Mouse (Mus musculus): ENCODE data around the gene Tenm4.

The Tenm4 gene

DNA sequence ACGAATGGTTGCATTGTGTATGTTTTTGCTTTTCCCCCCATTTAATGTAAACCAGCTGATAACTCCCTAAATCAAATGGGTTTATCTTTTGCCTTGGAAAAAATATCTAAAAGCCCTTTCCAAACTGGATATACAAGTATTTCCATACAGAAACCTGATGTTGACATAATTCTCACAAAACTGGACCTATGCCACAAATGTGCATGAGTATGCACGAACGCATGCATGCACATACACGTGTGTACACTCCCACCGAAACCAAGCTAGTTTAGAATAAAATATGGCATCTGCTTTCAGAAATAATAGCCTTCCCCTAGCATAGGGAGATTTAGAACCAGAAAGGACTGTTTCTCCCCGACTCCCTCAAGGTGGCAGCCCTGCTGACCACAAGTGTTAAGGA lies 569.6 kb downstream of the Tenm4 start:
- DNase-seq (ENCODE audit: low spot score) = no peak

DNA sequence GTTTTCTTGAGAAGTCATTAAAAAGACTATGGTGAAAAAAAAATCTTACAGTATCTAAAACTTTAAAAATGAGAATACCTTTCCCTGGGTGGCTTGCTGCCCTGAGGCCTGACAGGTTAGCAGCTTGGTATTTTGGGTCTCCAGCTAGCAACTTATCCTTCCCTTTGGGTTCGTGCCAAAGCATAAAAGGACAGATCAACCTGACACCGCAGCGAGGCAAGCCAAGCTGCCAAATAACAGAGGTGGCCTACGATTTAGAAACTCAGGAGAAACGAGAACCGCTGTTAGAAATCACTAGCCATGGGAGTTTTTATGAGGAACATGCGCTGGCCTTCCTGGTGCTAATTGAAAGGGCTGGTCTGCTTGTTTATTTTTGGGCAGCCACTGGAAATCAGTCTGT lies 571.2 kb downstream of the Tenm4 start:
- no peak for DNase-seq (ENCODE audit: low spot score)

DNA sequence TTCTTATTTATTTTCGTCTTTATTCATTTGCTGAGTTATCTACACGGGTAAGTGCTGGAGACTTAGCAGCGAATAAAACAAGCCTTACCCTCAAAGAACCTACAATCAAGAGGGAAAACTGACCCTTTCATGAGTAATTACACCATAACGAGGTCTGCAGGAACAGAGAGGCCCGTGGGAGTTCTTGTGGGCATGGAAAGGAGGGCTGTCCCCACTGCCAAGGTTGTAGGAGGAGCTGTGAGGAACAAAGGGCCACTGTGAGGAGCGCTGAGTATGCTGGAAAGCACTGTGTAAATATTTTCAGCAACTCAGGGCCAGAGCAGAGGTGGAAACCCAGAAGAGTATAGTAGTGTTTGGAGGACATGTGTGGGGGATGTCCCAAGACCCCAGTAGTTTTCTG lies 574.9 kb downstream of the Tenm4 start:
- DNase-seq (ENCODE audit: low spot score) = no peak

DNA sequence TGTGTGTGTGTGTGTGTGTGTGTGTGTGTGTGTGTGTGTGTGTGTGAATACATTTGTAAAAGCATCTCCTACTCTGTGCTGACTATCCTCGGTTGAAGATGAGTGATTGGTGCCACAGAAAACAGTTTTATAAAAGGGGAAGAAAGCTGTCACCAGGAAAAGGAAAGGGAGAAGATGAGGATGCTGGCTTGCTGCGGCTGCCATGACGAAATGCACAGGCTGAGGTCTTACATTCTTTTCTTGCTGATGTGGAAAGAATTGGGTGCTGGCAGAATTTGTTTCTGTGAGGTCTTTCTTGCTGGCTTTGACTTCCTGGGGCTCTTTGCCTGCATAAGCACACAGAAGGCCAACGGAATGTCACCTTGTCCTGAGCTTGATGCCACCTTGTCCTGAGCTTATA lies 575.7 kb downstream of the Tenm4 start:
- no peak for DNase-seq (ENCODE audit: low spot score)

DNA sequence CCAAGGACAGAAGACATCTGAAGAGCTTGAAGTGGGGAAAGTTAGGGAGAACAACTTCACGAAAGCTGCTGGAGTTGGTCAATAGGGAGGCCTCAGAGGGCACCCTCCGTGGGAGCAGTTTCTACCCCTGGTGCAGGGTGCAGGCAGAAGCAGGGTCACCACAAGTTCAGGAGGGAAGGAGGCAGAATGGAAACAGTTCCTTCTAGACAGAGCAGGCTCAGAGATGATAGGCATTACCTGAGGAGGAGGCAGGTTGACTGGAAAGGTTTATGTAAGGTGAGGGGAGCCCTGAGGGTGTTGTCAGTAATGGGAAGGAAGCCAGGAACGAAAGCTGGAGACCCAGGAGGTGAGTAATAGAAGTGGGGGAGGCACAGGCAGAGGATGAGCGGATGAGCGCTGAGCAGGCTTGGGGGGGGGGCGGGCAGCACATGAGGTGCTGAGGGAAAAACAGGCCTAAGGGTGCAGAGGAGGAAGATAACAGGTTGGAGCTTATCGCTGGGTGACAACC lies 577.5 kb downstream of the Tenm4 start:
- DNase-seq (ENCODE audit: low spot score) = no peak

DNA sequence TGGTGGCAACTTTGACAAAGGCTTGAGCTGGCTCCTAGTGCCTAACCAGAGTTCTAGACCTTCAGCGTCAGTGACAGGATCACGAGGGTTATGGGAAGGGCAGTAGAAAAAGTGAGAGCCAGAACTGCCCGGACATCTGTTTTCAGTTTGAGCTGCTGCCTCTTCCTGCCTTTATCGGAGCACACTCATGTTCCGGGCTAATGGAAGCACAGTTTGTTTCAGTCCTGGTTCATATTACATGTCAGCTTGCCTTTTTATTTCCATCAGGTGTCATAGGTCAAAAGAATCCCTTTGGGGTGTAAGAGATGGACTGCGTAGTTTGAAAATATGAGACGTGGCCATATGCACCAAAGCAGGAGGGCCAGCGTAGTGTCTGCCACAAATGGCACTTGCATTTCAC lies 578.7 kb downstream of the Tenm4 start:
- no peak for DNase-seq (ENCODE audit: low spot score)

DNA sequence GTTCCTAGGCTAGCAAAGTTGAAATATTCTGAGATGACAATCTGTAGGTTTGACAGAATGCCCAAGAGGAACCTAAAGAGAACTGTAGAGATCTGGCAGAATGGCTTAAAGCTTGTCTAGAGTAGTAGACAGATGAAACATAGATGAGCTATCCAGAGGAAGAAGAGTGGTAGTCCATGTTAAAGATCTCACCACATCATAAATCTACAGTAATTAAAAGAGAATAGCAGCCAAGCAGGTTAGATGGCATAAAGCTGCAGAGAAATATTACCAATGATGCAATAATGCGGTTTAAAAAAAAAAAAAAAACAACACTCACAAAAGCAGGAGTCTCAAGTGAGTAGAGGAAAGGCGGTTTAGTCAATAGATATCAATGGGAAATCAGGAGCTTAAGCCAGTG lies 580.2 kb downstream of the Tenm4 start:
- no peak for DNase-seq (ENCODE audit: low spot score)

DNA sequence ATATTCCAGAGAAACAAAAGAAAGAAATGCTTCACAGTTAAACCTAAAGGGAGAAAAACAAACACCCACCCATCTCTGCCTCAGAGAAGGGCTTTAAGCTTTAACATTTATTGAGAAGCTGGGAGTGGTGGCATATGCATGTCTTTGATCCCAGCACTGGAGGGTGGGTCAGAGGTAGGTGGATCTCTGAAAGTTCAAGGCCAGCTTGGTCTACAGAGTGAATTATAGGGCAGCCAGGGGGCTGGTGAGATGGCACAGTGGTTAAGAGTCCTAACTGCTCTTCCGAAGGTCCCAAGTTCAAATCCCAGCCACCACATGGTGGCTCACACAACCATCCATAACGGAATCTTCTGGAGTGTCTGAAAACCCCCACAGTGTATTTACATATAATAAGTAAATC lies 581.7 kb downstream of the Tenm4 start:
- no peak for DNase-seq (ENCODE audit: low spot score)

DNA sequence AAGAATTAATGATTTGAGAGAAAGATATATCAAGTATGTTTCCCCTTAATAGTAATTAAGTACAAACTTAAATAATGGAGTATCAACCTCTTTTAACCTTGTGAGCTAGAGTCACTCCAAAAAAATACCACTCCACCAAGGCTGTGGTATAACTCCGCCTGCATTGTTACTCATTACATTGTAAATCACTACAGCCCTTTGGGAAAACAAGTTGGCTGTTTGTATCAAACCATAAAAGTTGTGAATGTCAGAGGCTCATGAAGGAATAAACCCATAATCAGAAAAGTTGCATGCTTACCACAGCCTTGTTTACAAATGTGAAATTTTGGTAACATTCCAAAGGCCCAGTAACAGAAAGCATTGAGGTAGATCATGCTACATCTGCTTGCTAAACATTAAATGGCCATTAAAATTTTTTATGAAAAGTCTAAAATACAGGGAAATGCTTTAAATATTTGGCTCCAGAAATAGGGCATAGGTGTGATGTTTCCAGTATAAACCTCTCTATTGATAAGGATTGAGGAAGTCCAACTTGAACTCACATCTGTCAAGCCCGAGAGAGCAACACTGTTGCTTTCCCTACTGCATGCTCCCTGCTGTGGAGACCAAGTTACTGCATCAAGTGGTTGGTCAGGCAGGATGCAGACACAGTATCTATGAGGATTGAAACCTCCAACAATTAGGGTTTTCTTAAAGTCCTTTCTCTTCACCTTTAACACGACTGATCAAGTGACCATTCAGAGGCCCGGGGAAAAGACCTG lies 582.5 kb downstream of the Tenm4 start:
- no peak for DNase-seq (ENCODE audit: low spot score)

DNA sequence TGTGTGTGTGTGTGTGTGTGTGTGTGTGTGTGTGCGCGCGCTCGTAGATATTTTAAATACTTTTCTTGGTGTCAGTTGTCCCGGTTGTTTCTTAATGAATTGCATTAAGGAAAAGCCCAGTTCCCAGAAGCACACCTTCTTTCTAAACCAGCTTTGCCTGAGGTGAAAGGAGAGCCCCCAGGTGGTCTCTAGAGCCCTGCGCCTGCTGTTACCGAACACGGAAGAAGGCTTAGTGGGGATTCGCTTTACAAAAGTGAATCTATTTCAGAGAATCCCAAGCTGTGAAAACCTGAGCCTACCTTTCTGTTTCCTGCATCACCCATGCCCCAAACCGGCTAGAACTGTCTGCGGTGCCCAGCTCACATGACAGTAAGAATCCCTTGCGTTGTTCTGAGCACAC lies 583.1 kb downstream of the Tenm4 start:
- DNase-seq (ENCODE audit: low spot score) = peak; percentile 11

DNA sequence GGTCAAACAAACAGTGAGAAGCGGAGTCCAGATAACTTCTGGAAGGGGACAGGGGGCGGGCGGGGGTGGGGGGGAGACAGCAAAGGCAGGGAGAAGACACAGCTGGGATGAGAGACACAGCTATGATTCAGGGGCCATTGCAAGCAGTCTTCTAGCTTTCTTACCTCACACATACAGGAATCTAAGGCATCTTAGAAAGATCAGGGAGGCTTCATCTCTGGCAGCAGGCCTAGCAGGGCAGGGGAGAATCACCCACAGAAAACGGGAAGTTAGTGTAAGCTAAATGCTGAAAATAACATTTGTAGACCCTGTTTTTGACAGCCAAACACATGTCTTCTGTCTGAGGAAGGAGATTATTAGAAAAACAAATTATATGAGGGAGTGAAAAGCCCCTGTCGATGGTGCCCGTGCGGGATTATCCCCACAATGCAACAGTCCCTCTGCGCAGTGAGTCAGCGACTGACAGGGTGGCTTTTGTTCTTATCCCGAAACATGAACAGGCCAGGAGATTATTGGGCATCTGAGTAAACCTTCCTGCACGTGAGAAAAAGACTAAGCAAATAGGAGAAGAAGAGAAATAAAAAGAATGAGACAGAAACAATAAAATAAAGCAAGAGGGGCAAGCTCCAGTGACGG lies 584.5 kb downstream of the Tenm4 start:
- DNase-seq (ENCODE audit: low spot score) = no peak

DNA sequence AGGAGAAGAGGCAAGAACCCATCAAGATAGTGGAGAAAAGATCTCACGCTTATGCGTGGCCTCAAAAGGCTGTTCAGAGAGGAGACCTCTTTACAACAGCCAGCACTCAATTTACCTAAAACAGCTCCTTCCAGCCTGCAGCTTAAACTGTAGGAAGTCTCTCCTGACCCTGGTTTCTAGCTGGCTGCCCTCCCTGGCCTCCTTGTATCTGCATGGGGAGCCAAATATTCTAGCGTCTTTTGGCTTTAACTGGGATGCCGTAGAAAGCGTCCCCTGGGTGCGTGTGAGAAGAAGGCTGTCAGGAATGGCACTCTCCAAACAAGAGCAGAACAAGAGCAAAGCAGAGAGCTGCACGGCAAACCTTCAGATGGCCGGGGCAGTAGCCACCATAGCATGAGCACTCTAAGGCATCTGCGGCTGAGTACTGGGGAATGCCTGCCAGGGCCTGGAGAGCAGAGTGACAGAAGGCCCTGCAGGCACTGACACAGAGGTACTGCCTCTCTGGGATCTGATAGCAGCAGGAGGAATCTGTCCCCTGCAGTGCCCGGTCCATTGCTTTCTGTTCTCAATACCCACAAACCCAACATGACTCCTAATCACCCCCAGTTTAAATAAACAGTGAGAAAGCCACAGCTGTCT lies 585.2 kb downstream of the Tenm4 start:
- no peak for DNase-seq (ENCODE audit: low spot score)

DNA sequence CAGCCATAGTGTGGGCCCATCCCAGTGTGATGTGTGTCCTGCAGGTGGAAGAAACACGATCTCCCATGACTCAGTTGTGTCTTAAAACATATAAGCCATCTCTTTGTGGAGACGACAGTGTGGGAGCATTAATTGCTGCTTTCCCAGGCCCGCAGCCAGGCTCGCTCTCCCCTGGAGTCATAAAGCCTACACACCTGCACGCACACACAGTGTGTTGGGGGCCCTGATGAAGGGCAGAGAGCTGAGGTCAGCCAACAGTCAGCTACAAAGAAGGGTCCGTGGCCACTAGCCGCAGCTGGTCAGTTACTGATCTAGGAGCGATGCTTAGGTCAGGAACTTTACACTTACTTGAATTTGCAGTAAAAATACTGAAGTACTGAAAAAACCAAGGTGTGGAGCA lies 586.0 kb downstream of the Tenm4 start:
- no peak for DNase-seq (ENCODE audit: low spot score)

DNA sequence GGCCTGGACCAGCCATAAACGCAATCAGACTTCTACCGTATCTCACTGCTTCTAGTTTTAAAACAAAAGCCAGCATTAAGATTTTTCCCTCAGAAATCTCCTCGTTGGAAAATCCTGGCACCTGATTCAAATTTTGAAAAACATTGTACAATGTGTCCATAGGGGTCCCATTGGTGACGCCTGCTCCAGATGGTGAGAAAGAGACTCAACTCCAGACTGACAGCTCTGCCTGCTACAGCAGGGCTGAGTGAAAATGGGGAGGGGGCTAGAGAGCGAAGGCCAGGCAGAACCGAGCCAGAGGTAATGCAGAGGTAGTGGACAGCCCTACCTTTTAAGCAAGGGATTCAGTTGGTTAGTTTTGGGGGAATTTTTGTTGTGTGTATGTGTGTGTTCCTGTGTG lies 589.2 kb downstream of the Tenm4 start:
- DNase-seq (ENCODE audit: low spot score) = no peak

DNA sequence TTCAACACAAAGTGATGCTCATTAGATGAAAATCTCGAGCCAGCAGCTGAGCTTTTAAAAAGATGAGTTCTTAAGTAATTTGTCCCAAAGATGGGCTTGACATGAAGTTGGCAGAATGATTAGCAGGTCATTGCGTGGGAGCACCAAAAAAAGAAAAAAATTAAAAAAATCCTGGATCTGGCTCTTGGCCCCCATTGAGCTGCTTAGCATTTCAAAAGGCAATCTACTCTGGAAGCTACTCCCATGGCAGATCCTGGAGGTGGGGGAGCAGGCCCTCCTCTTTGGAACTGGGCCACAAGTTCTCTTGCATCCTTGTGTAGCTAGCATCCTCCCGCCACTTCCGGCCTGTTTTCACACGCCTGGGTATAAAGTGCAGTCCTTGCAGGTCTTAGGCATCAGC lies 590.1 kb downstream of the Tenm4 start:
- DNase-seq (ENCODE audit: low spot score) = no peak

DNA sequence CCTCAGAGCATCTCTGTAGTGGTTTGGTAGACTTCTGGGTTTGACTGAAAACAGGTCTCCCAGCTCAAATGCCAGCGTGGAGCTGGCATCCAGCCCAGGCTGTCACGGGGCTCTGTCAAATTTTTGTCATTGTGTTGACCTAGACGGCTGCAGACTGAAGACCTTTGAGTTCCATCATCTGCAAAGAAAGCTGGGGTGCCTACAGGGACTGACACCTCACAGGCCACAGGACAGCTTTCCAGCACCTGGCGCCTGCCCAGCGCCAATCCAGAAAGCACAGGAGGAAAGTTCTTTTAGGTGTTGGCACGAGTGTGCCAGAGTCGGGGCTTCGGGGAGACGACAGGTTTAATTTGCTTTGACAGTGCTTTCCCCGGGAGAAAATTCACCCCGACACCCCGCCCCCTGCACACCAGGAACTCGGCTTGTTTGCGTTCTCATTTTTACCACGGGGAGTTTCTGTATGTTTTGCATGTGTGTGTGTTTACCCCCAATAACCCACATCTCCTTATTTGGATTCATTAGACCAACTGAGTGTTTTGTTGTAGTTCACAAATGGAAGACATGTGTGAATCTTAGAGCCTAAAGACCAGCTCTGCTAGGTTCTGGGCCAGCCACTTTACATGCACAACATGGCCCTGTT lies 594.4 kb downstream of the Tenm4 start:
- no peak for DNase-seq (ENCODE audit: low spot score)

DNA sequence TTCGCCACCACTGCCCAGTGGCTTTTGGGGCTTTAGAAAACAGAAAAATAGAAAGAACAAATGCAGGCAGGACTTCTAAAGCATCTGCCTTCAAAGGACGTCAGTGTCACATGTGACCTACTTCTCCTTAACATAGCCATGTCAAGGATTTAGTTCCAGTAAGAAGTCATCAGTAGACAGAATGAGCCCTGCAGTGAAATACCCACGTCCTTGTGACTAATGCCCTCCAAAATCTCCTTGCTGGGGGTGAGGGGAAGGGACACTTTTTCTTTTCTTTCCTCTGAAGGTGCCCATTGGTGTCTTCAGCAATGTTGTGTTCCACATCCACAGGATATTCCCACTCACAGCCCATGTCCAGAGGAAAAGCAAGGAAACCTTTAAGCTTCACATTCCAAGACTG lies 596.0 kb downstream of the Tenm4 start:
- no peak for DNase-seq (ENCODE audit: low spot score)

DNA sequence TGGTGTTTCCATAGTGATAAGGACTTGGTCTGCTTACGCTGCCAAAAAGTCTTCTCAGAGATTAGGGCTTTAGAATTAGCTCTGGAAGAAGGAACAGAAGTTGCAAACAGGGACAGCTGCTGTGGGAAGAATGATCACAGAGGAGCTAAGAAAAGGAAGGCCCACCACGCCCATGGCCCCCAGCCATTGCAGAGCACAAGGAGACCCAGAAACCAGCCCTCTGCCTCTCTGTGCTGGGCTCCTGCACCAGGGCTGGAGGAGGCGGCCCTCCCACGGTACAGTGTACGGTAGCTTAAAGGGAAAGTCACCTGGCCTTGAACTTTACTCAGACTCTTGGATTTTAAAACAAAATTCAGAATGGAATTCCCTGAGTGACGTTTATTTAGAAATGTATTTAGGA lies 597.7 kb downstream of the Tenm4 start:
- DNase-seq (ENCODE audit: low spot score) = no peak

DNA sequence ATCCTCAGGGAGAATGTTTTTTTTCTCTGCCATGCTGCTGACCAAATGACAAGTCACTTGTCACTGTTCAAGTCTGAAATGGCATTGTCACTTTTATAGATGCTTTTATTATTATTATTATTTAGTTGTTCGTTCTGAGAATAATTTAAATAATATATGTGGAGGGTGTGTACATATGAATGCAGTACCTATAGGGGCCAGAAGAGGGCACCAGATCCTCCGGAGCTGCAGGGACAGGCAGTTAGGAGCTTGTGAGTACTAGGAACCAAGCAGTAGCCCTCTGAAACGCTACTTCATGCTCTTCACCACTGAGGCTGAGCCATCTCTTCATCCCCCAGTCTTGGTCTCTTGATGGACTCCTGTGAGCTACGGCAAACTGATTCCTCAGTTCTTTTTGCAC lies 598.7 kb downstream of the Tenm4 start:
- DNase-seq (ENCODE audit: low spot score) = no peak

DNA sequence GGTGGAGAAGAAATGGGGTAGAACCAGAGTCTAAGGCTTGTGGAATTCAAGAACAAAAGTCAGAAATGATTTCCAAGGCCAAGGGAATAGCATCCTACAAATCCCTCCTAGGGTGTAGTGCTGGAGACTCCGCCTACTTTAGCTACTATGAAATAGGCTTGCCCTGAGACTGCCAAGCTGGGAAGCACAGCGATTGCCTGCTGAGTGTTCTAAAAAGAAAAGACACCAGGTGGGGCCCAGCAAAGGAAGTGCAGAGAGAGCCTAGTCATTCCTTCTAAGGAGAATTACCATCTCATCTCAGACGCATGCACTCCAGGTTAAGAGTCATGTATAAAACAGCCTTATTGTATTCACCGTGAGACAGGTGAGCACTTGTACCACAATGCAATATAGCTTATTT lies 601.9 kb downstream of the Tenm4 start:
- no peak for DNase-seq (ENCODE audit: low spot score)

DNA sequence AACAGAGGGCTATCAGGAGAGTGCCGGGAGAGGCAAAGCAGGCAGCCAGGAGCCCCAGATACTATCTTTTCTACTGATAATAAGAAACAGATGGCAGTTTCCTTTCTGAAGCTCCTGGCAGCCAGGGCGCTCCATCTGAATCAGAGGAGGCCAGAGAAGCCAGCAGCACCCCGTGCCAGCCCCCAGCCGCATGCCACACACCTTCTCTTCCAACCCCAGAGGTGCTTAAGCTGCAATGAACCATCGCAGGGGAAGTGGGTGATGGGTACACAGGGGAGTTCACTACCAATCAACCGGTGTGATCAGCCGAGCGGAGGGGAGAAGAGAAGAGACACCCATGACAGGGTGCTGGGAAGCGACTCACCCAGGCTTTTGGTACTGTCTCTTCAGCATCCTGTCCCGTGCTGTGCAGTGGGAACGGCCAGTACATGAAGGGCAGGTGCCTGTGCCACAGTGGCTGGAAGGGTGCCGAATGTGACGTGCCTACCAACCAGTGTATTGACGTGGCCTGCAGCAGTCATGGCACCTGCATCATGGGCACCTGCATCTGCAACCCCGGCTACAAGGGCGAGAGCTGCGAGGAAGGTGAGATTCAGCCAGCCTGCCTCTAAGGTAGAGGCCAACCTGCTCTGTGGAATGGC lies 602.7 kb downstream of the Tenm4 start:
- DNase-seq (ENCODE audit: low spot score) = no peak

DNA sequence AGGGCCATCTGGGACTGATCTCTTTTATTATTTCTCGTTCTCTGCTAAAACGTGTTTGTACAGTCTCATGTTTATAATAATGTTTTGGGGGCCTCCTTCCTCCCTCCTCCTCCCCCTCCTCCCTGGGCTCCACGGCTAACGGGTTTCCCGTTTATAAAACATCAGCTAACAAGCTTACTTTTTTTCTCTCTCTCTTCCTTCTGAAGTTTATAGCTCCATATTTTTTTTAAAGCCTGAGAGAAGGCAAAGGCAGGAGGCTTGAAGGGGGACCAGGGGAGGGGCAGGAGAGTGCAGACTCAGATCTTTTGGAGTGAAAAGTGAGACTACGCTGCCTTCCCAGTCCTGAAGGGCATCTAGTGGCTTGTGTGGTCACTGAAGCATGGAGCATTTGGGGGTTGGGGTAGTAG lies 604.0 kb downstream of the Tenm4 start:
- DNase-seq (ENCODE audit: low spot score) = no peak
